Mouse (Mus musculus): ENCODE measurements around the gene Rhoh. TPM values are rescaled to one million over a fixed set of nuclear protein-coding genes. Genes with fewer than 3 reads are reported as not detected.

The Rhoh gene
- polyA plus RNA-seq (2015; fragmentation: Nextera tagmentation; extraction: Ambion mirVana): 0.27 and 0.32 TPM in 2 replicates

DNA sequence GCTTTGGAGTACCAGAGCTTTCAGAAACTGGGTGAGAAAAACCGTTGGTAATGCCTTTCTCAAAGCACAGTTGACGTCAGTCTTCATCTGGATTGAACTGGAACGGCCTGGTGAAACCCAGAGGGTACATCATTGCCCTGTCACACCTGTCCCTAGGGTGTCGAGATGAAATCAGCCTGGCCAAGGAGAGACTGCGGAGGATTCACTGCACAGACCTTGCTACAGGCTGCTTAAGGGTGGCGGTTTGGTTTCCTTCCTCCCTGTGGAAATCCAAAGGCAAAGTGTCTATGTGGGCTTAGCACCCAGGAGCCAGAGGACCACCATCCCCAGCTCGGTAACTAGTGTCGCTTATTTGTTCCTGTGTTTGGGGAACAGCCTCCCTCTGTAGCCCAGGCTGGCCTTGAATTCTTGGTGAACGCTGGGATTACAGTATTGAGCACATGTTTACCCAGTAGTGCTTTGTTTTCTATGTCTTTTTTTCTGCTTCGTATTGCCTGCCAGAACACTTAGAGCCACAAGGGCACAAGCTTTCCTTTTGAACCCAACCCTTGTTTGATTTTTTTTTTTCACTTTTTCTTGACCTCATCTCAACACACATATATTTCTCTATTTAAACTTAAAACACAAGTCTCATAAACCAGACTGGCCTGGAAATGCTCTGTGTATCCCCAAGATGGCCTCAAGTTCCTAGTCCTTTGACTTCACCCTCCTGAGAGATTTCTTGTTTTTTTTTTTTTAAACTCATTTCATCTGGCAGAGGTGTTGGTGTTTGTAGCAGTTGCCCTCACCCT lies at the start of gene Rhoh:
TSS of gene Rhoh (plus strand) at position 60 of the 791 bp plus-strand sequence.
- H3K4me1 ChIP-seq (replicated peaks): no peaks in the 10 kb centered on the region
- no peak within 1 kb of the TSS for H3K4me3 ChIP-seq (replicated peaks)
- H3K9ac ChIP-seq (replicated peaks): no peak within 1 kb of the TSS
- H3K36me3 ChIP-seq: no peaks in the 10 kb centered on the region
- WGBS: 87% methylated on average over 10 of the region's 10 CpGs
- no peak within 1 kb of the TSS for H3K4me2 ChIP-seq (replicated peaks)
- H3K27ac ChIP-seq: no peak within 1 kb of the TSS
- H3K27me3 ChIP-seq: no peaks in the 10 kb centered on the region
- ATAC-seq: no peak
- no peaks in the 10 kb centered on the region for H3K9me3 ChIP-seq

DNA sequence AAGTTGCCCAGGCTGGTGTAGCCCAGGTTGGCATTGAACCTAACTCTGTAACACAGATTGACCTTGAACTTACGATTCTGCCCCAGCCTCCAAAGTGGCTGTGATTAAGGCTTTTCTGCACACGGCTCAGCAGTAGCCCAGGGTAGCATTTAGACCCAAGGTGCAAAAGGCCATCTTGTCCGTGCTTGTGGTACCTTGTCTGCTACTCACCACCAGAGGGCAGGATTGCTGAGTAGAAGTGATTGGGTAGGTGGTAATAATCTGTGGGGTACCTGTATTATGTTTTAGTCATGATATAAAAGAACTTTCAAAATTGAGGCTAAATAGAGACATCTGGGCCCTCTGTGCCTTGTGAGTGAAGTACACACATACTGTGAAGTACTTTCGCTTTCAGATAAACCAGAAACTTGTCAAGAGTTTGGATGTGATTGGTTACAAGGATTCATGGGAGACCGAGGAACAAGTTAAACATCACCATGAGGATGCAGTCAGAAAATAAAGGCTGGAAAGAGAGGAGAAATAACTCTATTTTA lies 37.3 kb upstream of the Rhoh start:
- no peak for ATAC-seq
- H3K4me2 ChIP-seq (replicated peaks): no peak overlapping the region
- 78% methylated on average over 5 of the region's 5 CpGs for WGBS

GRCm38 (mm10) chr5:65826476-65826875 lies 34.5 kb upstream of the Rhoh start:
- Histone ChIP-seq H3K27ac (no peak overlapping the region), H3K9me3 (no peaks in the 10 kb centered on the region), H3K27me3 (no peaks in the 10 kb centered on the region), H3K9ac (replicated peaks) (no peak overlapping the region), H3K36me3 (peaks cover 49% of the 10 kb centered on the region), H3K4me1 (replicated peaks) (no peaks in the 10 kb centered on the region), H3K4me3 (replicated peaks) (no peak overlapping the region), H3K4me2 (replicated peaks) (no peak overlapping the region)
- ATAC-seq: no peak
- WGBS: 96% methylated on average over 4 of the region's 4 CpGs

More for the DNA sequence above, 37.3 kb upstream of the Rhoh start:
- peaks cover 61% of the 10 kb centered on the region for H3K36me3 ChIP-seq
- H3K4me3 ChIP-seq (replicated peaks): no peak overlapping the region
- no peak overlapping the region for H3K27ac ChIP-seq
- no peaks in the 10 kb centered on the region for H3K9me3 ChIP-seq
- no peaks in the 10 kb centered on the region for H3K27me3 ChIP-seq
- H3K4me1 ChIP-seq (replicated peaks): no peaks in the 10 kb centered on the region
- H3K9ac ChIP-seq (replicated peaks): no peak overlapping the region

DNA sequence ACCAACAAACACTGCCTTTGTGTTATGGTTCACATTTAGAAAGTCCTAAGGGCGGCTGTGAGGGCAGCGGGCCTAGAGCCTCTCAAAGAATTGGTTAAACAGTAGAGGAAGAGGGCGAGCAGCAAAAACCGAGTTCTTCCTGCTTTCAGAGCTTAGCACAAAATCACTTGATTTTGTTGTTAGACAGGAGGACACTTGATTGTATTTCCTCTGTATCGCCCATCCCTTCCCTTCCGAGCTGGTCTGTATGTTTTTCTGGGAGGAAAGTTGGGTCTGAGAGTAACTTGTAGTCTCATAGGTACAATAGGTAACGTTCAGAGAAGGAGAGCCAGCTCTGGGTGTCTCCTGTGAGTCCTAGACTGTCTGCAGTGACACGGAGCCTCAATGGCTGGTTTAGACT lies 33.9 kb upstream of the Rhoh start:
- H3K4me2 ChIP-seq (replicated peaks): no peak overlapping the region
- no peak overlapping the region for H3K4me3 ChIP-seq (replicated peaks)
- no peaks in the 10 kb centered on the region for H3K4me1 ChIP-seq (replicated peaks)
- H3K9me3 ChIP-seq: no peaks in the 10 kb centered on the region
- ATAC-seq: no peak
- 92% methylated on average over 8 of the region's 8 CpGs for WGBS
- H3K27me3 ChIP-seq: no peaks in the 10 kb centered on the region
- H3K9ac ChIP-seq (replicated peaks): no peak overlapping the region
- no peak overlapping the region for H3K27ac ChIP-seq
- H3K36me3 ChIP-seq: peaks cover 43% of the 10 kb centered on the region

- no peak overlapping the region for H3K27ac ChIP-seq
- peaks cover 35% of the 10 kb centered on the region for H3K36me3 ChIP-seq
- no peak overlapping the region for H3K4me3 ChIP-seq (replicated peaks)
- no peak overlapping the region for H3K4me2 ChIP-seq (replicated peaks)
- H3K9me3 ChIP-seq: no peaks in the 10 kb centered on the region
- no peak for ATAC-seq
- H3K4me1 ChIP-seq (replicated peaks): no peaks in the 10 kb centered on the region
- H3K27me3 ChIP-seq: no peaks in the 10 kb centered on the region
- 98% methylated on average over 5 of the region's 5 CpGs for WGBS
- no peak overlapping the region for H3K9ac ChIP-seq (replicated peaks)
Measured at GRCm38 (mm10) chr5:65828261-65828660, 32.8 kb upstream of the Rhoh start.

- 81% methylated on average over 2 of the region's 2 CpGs for WGBS
- no peak overlapping the region for H3K4me3 ChIP-seq (replicated peaks)
- H3K9ac ChIP-seq (replicated peaks): no peak overlapping the region
- no peaks in the 10 kb centered on the region for H3K9me3 ChIP-seq
- H3K4me1 ChIP-seq (replicated peaks): no peaks in the 10 kb centered on the region
- peaks cover 33% of the 10 kb centered on the region for H3K36me3 ChIP-seq
- no peak overlapping the region for H3K27ac ChIP-seq
- H3K4me2 ChIP-seq (replicated peaks): no peak overlapping the region
- ATAC-seq: no peak
- no peaks in the 10 kb centered on the region for H3K27me3 ChIP-seq
Measured at GRCm38 (mm10) chr5:65829059-65829458, 32.0 kb upstream of the Rhoh start.

DNA sequence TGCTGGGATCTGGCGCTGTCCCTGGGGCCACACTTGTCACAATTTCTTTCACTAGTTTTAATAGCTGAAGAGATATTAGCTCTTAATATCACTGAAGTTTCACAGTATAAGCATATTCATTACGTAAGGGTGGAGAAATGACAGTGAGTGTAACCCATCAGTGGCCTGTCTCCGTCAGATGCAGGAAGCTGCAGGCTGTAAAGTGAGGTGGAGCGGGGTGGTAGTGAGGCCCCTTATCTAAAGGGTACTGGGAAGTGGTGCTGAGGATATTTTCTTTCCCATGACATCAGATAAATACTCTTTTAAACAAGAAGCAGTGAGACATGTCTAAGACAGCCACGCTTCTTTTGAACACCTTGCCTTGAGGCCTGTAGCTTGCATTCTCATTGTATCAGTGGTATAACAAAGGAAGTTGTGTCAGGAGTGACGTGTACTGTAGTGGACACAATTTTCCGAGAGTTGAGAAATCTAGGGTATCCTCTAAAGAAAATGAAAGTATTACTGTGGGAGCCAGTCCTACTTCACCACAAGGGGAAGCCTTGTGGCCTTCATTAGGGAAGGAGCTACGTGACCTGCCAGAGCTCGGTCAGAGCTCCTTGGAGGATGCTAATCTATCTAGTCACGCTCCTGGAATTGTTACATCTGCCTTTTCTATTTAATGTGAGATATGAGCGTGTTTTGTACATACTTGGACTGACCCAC lies 28.9 kb upstream of the Rhoh start:
- H3K9ac ChIP-seq (replicated peaks): no peak overlapping the region
- peaks cover 12% of the 10 kb centered on the region for H3K36me3 ChIP-seq
- WGBS: 89% methylated on average over 11 of the region's 11 CpGs
- ATAC-seq: no peak
- no peak overlapping the region for H3K4me3 ChIP-seq (replicated peaks)
- no peaks in the 10 kb centered on the region for H3K27me3 ChIP-seq
- no peaks in the 10 kb centered on the region for H3K4me1 ChIP-seq (replicated peaks)
- H3K9me3 ChIP-seq: no peaks in the 10 kb centered on the region
- H3K4me2 ChIP-seq (replicated peaks): no peak overlapping the region
- no peak overlapping the region for H3K27ac ChIP-seq

DNA sequence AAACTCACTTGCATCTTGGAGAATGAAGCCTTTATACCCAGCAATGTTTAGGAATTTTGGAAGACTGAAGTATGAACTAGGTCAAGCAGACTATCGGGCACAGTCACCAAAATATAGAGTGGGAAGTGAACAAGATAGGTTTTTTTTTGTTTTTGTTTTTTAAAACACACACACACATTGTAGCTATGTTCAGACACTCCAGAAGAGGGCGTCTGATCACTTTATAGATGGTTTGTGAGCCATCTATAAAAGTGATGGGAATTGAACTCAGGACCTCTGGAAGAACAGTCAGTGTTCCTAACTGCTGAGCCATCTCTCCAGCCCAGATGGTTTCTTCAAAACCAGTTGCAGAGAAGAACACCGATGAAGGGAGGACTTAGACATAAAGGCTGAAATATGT lies 27.9 kb upstream of the Rhoh start:
- H3K9ac ChIP-seq (replicated peaks): no peak overlapping the region
- H3K4me2 ChIP-seq (replicated peaks): no peak overlapping the region
- H3K4me1 ChIP-seq (replicated peaks): no peaks in the 10 kb centered on the region
- H3K36me3 ChIP-seq: peaks cover 8% of the 10 kb centered on the region; the same call in 1 of the 2 replicates
- no peaks in the 10 kb centered on the region for H3K27me3 ChIP-seq
- no peak overlapping the region for H3K27ac ChIP-seq
- H3K4me3 ChIP-seq (replicated peaks): no peak overlapping the region
- ATAC-seq: no peak
- WGBS: 86% methylated on average over 3 of the region's 3 CpGs
- H3K9me3 ChIP-seq: no peaks in the 10 kb centered on the region

- Histone ChIP-seq H3K27me3 (no peaks in the 10 kb centered on the region), H3K4me1 (replicated peaks) (no peaks in the 10 kb centered on the region), H3K4me2 (replicated peaks) (no peak overlapping the region), H3K4me3 (replicated peaks) (no peak overlapping the region), H3K27ac (no peak overlapping the region), H3K36me3 (0 out of 2 replicates have a peak, but pooled peaks cover 4% of the 10 kb centered on the region), H3K9ac (replicated peaks) (no peak overlapping the region), H3K9me3 (no peaks in the 10 kb centered on the region)
- 90% methylated on average over 8 of the region's 8 CpGs for WGBS
- no peak for ATAC-seq
Measured at GRCm38 (mm10) chr5:65833766-65834498, 27.1 kb upstream of the Rhoh start.

- Histone ChIP-seq H3K4me3 (replicated peaks) (no peak overlapping the region), H3K4me2 (replicated peaks) (no peak overlapping the region), H3K4me1 (replicated peaks) (no peaks in the 10 kb centered on the region), H3K9me3 (no peaks in the 10 kb centered on the region), H3K36me3 (no peaks in the 10 kb centered on the region), H3K9ac (replicated peaks) (no peak overlapping the region), H3K27ac (no peak overlapping the region), H3K27me3 (no peaks in the 10 kb centered on the region)
- 84% methylated on average over 6 of the region's 6 CpGs for WGBS
- ATAC-seq: no peak
Measured at GRCm38 (mm10) chr5:65838053-65838452, 23.0 kb upstream of the Rhoh start.

DNA sequence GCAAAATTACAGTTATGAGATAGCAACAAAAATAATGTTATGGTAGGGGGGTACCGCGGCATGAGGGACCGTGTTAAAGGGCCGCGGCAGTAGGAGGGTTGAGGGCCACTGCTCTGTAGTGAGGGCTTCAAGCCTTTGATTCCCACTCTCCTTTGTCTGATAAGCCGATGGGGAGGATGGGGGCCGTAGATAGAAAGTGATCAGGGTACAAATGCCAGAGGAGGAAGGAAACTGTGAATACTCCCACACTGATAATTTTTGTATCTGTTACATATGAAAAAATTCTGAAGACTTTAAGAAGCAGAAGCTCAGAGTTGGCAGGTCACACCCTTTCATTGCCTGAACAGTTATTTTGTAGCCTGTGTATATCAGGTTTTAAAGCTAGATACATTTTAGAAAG lies 18.1 kb upstream of the Rhoh start:
- H3K27ac ChIP-seq: no peak overlapping the region
- H3K4me1 ChIP-seq (replicated peaks): no peaks in the 10 kb centered on the region
- no peak for ATAC-seq
- whole genome bisulfite sequencing: 91% methylated on average over 7 of the region's 7 CpGs
- no peaks in the 10 kb centered on the region for H3K27me3 ChIP-seq
- H3K4me2 ChIP-seq (replicated peaks): no peak overlapping the region
- no peak overlapping the region for H3K9ac ChIP-seq (replicated peaks)
- no peak overlapping the region for H3K4me3 ChIP-seq (replicated peaks)
- no peaks in the 10 kb centered on the region for H3K36me3 ChIP-seq
- no peaks in the 10 kb centered on the region for H3K9me3 ChIP-seq

GRCm38 (mm10) chr5:65846534-65846933 lies 14.5 kb upstream of the Rhoh start:
- no peak for ATAC-seq
- no peaks in the 10 kb centered on the region for H3K27me3 ChIP-seq
- H3K4me2 ChIP-seq (replicated peaks): no peak overlapping the region
- no peaks in the 10 kb centered on the region for H3K4me1 ChIP-seq (replicated peaks)
- no peaks in the 10 kb centered on the region for H3K36me3 ChIP-seq
- H3K9me3 ChIP-seq: no peaks in the 10 kb centered on the region
- no peak overlapping the region for H3K9ac ChIP-seq (replicated peaks)
- no peak overlapping the region for H3K27ac ChIP-seq
- 88% methylated on average over 8 of the region's 8 CpGs for WGBS
- H3K4me3 ChIP-seq (replicated peaks): no peak overlapping the region
